9 mouse cellular contexts compared by ENCODE assay signal in genomic region chr8:72549314-72549892, GRCm38 (mm10). TPM values are rescaled to one million over a fixed set of nuclear protein-coding genes. Genes with fewer than 3 reads are reported as not detected.
DNase-seq lines count a peak whose midpoint lies in the region; ATAC-seq and TF ChIP-seq lines count a peak whose summit lies in the region.
"Had no signal": no experiment of that assay in that cellular context is flagged by ENCODE, and none has a peak within 500 bp of the region (broad histone marks: within the 10 kb centered on the region; RNA-seq: fewer than 3 reads in every experiment).

No protein-coding gene starts in this region.

- peak overlapping the region; percentile 97 for H3K27ac ChIP-seq in heart, embryonic 12.5 days (ENCODE audit: poor library complexity, severe bottlenecking)
- H3K27ac ChIP-seq in liver, embryonic 14.5 days, result no peak overlapping the region
- peak overlapping the region; percentile 95; the same call in 1 of the 2 replicates for H3K27ac ChIP-seq in stomach, embryonic 14.5 days (ENCODE audit: low read length)

- peak; percentile 9 for DNase-seq in Muller cell, postnatal 12 days (ENCODE audit: inconsistent ontology term)
- no peak for DNase-seq in liver, embryonic 14.5 days (ENCODE audit: low read depth in 3 of 3, low spot score in 3 of 3)
- no peak for DNase-seq in right cerebral cortex, adult 2 months (ENCODE audit: low spot score in 2 of 2)
- no peak for DNase-seq in cerebellum, adult 11 months

- TF ChIP-seq CTCF in liver, embryonic 14.5 days (IDR thresholded peaks at IDR 0.05; ENCODE audit: low read depth), result no peak

- H3K4me3 ChIP-seq in erythroblast, embryonic 14.5 days (replicated peaks), result peak overlapping the region; percentile 98
- H3K4me3 ChIP-seq in heart, embryonic 12.5 days, result peak overlapping the region; percentile 87
- H3K4me3 ChIP-seq in liver, embryonic 14.5 days (ENCODE audit: insufficient read depth in 1 of 2, low read depth in 2 of 2, low read length in 2 of 2), result peak overlapping the region; percentile 75 to 96
- peak overlapping the region; percentile 98 for H3K4me3 ChIP-seq in stomach, embryonic 14.5 days (ENCODE audit: low read depth, low read length)

- H3K36me3 ChIP-seq in erythroblast, embryonic 14.5 days (ENCODE audit: control insufficient read depth), result peaks cover 19% of the 10 kb centered on the region
- H3K36me3 ChIP-seq in heart, embryonic 12.5 days, result peaks cover 17% of the 10 kb centered on the region
- H3K36me3 ChIP-seq in liver, embryonic 14.5 days (replicated peaks; ENCODE audit: control insufficient read depth, insufficient read depth, low read depth), result peaks cover 3% of the 10 kb centered on the region
- no peaks in the 10 kb centered on the region; the same call in 1 of the 2 replicates for H3K36me3 ChIP-seq in stomach, embryonic 14.5 days (ENCODE audit: control insufficient read depth, insufficient read depth, low read length)

- H3K9me3 ChIP-seq in erythroblast, embryonic 14.5 days (ENCODE audit: control insufficient read depth, low read length), result no peaks in the 10 kb centered on the region
- no peaks in the 10 kb centered on the region for H3K9me3 ChIP-seq in heart, embryonic 12.5 days (replicated peaks)
- no peaks in the 10 kb centered on the region for H3K9me3 ChIP-seq in liver, embryonic 14.5 days (ENCODE audit: control insufficient read depth, low read length)
- no peaks in the 10 kb centered on the region for H3K9me3 ChIP-seq in stomach, embryonic 14.5 days (ENCODE audit: control insufficient read depth, low read depth, low read length)

- TF ChIP-seq EP300 in liver, embryonic 14.5 days (IDR thresholded peaks at IDR 0.05; ENCODE audit: low read depth), result no peak

- no peak for ATAC-seq in erythroblast, adult 5-6 weeks (replicated peaks; ENCODE audit: low FRiP score, poor library complexity, severe bottlenecking)
- no peak for ATAC-seq in heart, embryonic 12.5 days (ENCODE audit: insufficient number of reproducible peaks, low FRiP score)
- ATAC-seq in liver, embryonic 14.5 days (ENCODE audit: insufficient read depth), result no peak
- ATAC-seq in stomach, embryonic 14.5 days (ENCODE audit: insufficient number of reproducible peaks, insufficient read depth, low FRiP score, low read depth), result no peak

- 13% methylated on average over 5 of the region's 5 CpGs for WGBS in heart, embryonic 12.5 days
- 12% methylated on average over 5 of the region's 5 CpGs for WGBS in liver, embryonic 14.5 days (ENCODE audit: insufficient replicate concordance)
- WGBS in stomach, embryonic 14.5 days, result 3% methylated on average over 5 of the region's 5 CpGs

- H3K9ac ChIP-seq in heart, embryonic 12.5 days, result peak overlapping the region; percentile 87
- H3K9ac ChIP-seq in liver, embryonic 14.5 days (replicated peaks), result peak overlapping the region; percentile 73
- peak overlapping the region; percentile 52; the same call in 1 of the 2 replicates for H3K9ac ChIP-seq in stomach, embryonic 14.5 days (replicated peaks; ENCODE audit: low read depth, low read length)

- peaks cover 41% of the 10 kb centered on the region for H3K4me1 ChIP-seq in erythroblast, embryonic 14.5 days (ENCODE audit: control insufficient read depth)
- peaks cover 31% of the 10 kb centered on the region for H3K4me1 ChIP-seq in heart, embryonic 12.5 days (replicated peaks)
- peaks cover 13 to 14% of the 10 kb centered on the region in 2 experiments for H3K4me1 ChIP-seq in liver, embryonic 14.5 days (replicated peaks; ENCODE audit: control insufficient read depth in 2 of 2, insufficient read depth in 2 of 2, low read length in 1 of 2)
- H3K4me1 ChIP-seq in stomach, embryonic 14.5 days (ENCODE audit: control insufficient read depth, insufficient read depth, low read length), result peaks cover 17% of the 10 kb centered on the region

- peak overlapping the region; percentile 99 for H3K4me2 ChIP-seq in heart, embryonic 12.5 days
- H3K4me2 ChIP-seq in liver, embryonic 14.5 days (ENCODE audit: low read depth), result peak overlapping the region; percentile 97
- H3K4me2 ChIP-seq in stomach, embryonic 14.5 days (replicated peaks; ENCODE audit: low read depth, low read length), result peak overlapping the region; percentile 73

- H3K27me3 ChIP-seq in erythroblast, embryonic 14.5 days (ENCODE audit: control insufficient read depth), result no peaks in the 10 kb centered on the region
- H3K27me3 ChIP-seq in heart, embryonic 12.5 days (replicated peaks), result no peaks in the 10 kb centered on the region
- H3K27me3 ChIP-seq in liver, embryonic 14.5 days (ENCODE audit: control insufficient read depth, insufficient read depth, low read length), result no peaks in the 10 kb centered on the region
- no peaks in the 10 kb centered on the region for H3K27me3 ChIP-seq in stomach, embryonic 14.5 days (ENCODE audit: control insufficient read depth, insufficient read depth, low read length)
- H3K27me3 ChIP-seq: Patski had no signal

RNA-seq across cellular contexts. Expression of gene Med26, which starts 1.3 kb away (rescaled TPM):
- polyA plus RNA-seq in erythroblast, embryonic 14.5 days (2012), result 3.0 and 3.1 TPM in 2 replicates
- total RNA-seq in erythroblast, adult 5-6 weeks (2015; ENCODE audit: low replicate concordance), result 4.2 and 4.8 TPM in 2 replicates
- total RNA-seq in erythroblast, adult 5-6 weeks (2017; ENCODE audit: low replicate concordance), result 3.2 and 3.8 TPM in 2 replicates
- polyA plus RNA-seq in heart, embryonic 12.5 days (2016; fragmentation: Nextera tagmentation; extraction: Ambion mirVana), result 10.6 and 11.7 TPM in 2 replicates
- 4.6 TPM in 2 replicates for polyA plus RNA-seq in liver, embryonic 14.5 days (2012; rRNA removed)
- polyA plus RNA-seq in liver, embryonic 14.5 days (2014; fragmentation: Nextera tagmentation; extraction: Ambion mirVana), result 5.5 and 6.2 TPM in 2 replicates
- polyA plus RNA-seq in stomach, embryonic 14.5 days (2014; fragmentation: Nextera tagmentation; extraction: Ambion mirVana), result 10.8 and 13.3 TPM in 2 replicates

RNA-seq across cellular contexts. Expression of gene Smim7, which starts 21.5 kb away (rescaled TPM):
- 0.66 and 0.97 TPM in 2 replicates for polyA plus RNA-seq in erythroblast, embryonic 14.5 days (2012)
- total RNA-seq in erythroblast, adult 5-6 weeks (2015; ENCODE audit: low replicate concordance), result 15.9 and 46.7 TPM in 2 replicates
- 21.3 and 22.9 TPM in 2 replicates for total RNA-seq in erythroblast, adult 5-6 weeks (2017; ENCODE audit: low replicate concordance)
- polyA plus RNA-seq in heart, embryonic 12.5 days (2016; fragmentation: Nextera tagmentation; extraction: Ambion mirVana), result 109 TPM in 2 replicates
- polyA plus RNA-seq in liver, embryonic 14.5 days (2012; rRNA removed), result 12.5 and 16.3 TPM in 2 replicates
- 32.2 and 33.5 TPM in 2 replicates for polyA plus RNA-seq in liver, embryonic 14.5 days (2014; fragmentation: Nextera tagmentation; extraction: Ambion mirVana)
- polyA plus RNA-seq in stomach, embryonic 14.5 days (2014; fragmentation: Nextera tagmentation; extraction: Ambion mirVana), result 150 and 154 TPM in 2 replicates

RNA-seq across cellular contexts. Expression of gene Tmem38a, which starts 22.5 kb away (rescaled TPM):
- polyA plus RNA-seq in erythroblast, embryonic 14.5 days (2012), result 0.06 and 0.14 TPM in 2 replicates
- total RNA-seq in erythroblast, adult 5-6 weeks (2015; ENCODE audit: low replicate concordance), result 1.7 and 2.1 TPM in 2 replicates
- total RNA-seq in erythroblast, adult 5-6 weeks (2017; ENCODE audit: low replicate concordance), result 2.2 TPM in 1 of 2 replicates, not detected in the other
- polyA plus RNA-seq in heart, embryonic 12.5 days (2016; fragmentation: Nextera tagmentation; extraction: Ambion mirVana), result 53.2 and 53.8 TPM in 2 replicates
- 0.98 and 1.1 TPM in 2 replicates for polyA plus RNA-seq in liver, embryonic 14.5 days (2012; rRNA removed)
- 0.62 and 0.97 TPM in 2 replicates for polyA plus RNA-seq in liver, embryonic 14.5 days (2014; fragmentation: Nextera tagmentation; extraction: Ambion mirVana)
- 22.6 and 26.9 TPM in 2 replicates for polyA plus RNA-seq in stomach, embryonic 14.5 days (2014; fragmentation: Nextera tagmentation; extraction: Ambion mirVana)

RNA-seq across cellular contexts. Expression of gene Slc35e1, which starts 57.0 kb away (rescaled TPM):
- 0.29 and 0.33 TPM in 2 replicates for polyA plus RNA-seq in erythroblast, embryonic 14.5 days (2012)
- 11.3 and 11.9 TPM in 2 replicates for total RNA-seq in erythroblast, adult 5-6 weeks (2015; ENCODE audit: low replicate concordance)
- 18.8 and 21.6 TPM in 2 replicates for total RNA-seq in erythroblast, adult 5-6 weeks (2017; ENCODE audit: low replicate concordance)
- polyA plus RNA-seq in heart, embryonic 12.5 days (2016; fragmentation: Nextera tagmentation; extraction: Ambion mirVana), result 22.5 and 23.6 TPM in 2 replicates
- 7.9 and 8.9 TPM in 2 replicates for polyA plus RNA-seq in liver, embryonic 14.5 days (2012; rRNA removed)
- polyA plus RNA-seq in liver, embryonic 14.5 days (2014; fragmentation: Nextera tagmentation; extraction: Ambion mirVana), result 4.1 and 4.3 TPM in 2 replicates
- 10.7 and 11.2 TPM in 2 replicates for polyA plus RNA-seq in stomach, embryonic 14.5 days (2014; fragmentation: Nextera tagmentation; extraction: Ambion mirVana)

Comparison
In these comparisons a context has a peak if more than half of its experiments do, and no peak if none do; other contexts are left out.
1. RNA of gene Tmem38a, which starts 22.5 kb away (polyA plus RNA-seq): 53.2 to 53.8 TPM in heart, embryonic 12.5 days and 22.6 to 26.9 TPM in stomach, embryonic 14.5 days; 0.62 to 1.1 TPM in liver, embryonic 14.5 days and 0.06 to 0.14 TPM in erythroblast, embryonic 14.5 days; every median in the first group is over 10 times any median in the second.
2. Peak in every context shown above with its lines, with median percentiles within 50 percentile points of each other: H3K4me3 ChIP-seq, H3K4me2 ChIP-seq and H3K9ac ChIP-seq.